Mouse (Mus musculus) inflammation-experienced regulatory T-cells, adult 16 weeks (primary cell): ENCODE data around the gene Pex16. TPM values are rescaled to one million over a fixed set of nuclear protein-coding genes. Genes with fewer than 3 reads are reported as not detected.

ENCODE experiments used
- polyA plus RNA-seq: library from polyadenylated mRNA; unstranded; fragments of 100-300 nt; shearing (Covaris generic); gene quantifications from one replicate; pipeline ENCODE4 v1.2.1, GENCODE M21; 2017

Pex16 gene
- polyA plus RNA-seq: 70.1 TPM

DNA sequence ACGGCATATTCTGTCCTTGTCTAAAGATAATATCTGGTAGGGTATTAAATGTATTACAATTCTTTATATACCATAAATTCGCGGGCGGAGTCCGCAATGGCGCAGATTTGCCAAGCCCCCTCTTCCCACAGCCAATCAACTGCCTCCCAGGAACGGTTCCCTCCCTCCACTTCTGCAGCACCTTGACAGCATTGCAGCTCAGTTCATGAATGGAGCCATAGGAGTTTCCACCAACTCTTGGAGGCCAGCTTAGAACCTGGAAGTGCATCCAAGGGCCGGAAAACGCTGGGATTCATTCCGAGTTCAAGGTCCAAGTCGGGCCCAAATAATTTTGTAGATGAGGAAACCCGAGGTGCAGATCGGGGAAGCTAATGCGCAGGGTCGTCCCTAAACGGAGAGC, at the start of gene Pex16, which contains the start of gene Large2:
TSS of gene Pex16 (plus strand) at position 163 of the 400 bp plus-strand sequence.
TSS of gene Large2 (minus strand) at position 356 of the 400 bp plus-strand sequence.

DNA sequence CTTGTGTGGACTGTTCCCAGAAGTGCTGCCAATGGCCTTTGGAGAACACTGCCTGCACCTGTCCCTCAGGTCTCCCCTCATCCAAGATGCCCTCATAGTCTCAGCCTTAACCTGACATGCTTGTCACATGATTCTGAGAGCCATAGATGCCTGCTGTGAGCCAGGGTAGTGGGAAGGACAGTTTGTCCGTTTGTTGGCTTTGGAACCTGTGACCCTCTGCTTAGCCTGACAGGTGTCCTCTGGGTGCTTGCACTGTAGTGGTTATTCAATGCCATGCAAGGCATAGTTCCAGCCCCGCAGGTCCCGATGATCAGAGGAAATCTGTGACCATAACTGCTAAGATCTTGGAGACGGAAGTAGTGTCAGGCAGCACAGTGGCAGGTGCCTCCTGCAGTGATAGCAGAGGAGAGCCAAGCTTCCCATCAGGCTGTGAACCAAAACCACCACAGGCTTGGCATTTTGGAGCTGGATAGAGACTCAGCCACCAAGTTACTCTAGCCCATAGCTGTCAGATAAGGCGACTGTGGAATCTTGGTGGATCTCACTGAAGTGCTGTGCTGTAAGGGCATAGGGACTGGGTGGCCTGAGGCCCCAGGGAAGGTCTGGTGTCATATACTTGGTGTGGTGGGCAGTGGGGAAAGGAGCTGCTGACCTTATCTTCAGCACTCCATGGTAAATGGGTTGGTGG, 7.6 kb downstream of the Pex16 start, which contains the start of gene 1700029I15Rik:
TSS of gene 1700029I15Rik (plus strand) at position 638 of the 688 bp plus-strand sequence.

DNA sequence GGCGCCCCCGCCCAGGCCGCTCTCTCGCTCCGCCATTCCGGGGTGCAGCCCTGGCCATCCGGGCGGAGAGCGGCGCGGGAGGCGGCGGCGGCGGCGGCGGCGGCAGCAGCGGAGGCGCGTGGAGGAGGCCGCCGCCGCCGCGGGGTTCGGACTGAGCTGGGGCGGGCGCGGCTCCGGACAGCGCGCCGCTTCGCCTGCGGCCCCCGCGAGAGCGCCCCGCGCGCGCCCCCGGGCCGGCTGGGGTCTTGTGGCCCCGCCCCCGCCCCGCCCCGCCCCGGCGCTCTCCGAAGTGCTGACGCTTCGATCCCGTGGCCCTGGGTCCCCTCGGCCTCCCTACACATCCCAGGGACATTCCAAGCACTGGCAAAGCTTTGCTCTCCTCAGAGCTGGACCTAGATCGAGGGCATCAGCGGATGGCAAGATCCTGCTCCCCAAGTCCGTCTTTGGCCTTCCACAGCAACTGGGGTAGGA, 26.6 kb downstream of the Pex16 start, which contains the start of gene Mapk8ip1:
TSS of gene Mapk8ip1 (minus strand) at position 173 of the 471 bp plus-strand sequence.

Other genes starting within 250 kb of the Pex16 start
- 0.84 TPM for gene Large2, start 193 bp downstream of the Pex16 start, polyA plus RNA-seq
- 10.2 TPM for gene 1700029I15Rik, start 7.9 kb downstream of the Pex16 start, polyA plus RNA-seq
- 2.3 TPM for gene Mapk8ip1, start 26.6 kb downstream of the Pex16 start, polyA plus RNA-seq
- gene Cry2, start 59.4 kb downstream of the Pex16 start, polyA plus RNA-seq: 17.3 TPM
- gene Slc35c1, start 85.9 kb downstream of the Pex16 start, polyA plus RNA-seq: 84.2 TPM
- 0.15 TPM for gene Chst1, start 225.0 kb downstream of the Pex16 start, polyA plus RNA-seq